Mouse (Mus musculus) liver, postnatal 0 days (tissue): ENCODE results near the gene Senp6.

Source experiments
- CTCF ChIP-seq: sonication (generic); IDR thresholded peaks from 2 replicates; pipeline ENCODE4 v1.5.1; 2016; ENCODE audit warnings: antibody characterized with exemption, low read depth
- EP300 ChIP-seq: IDR thresholded peaks from 2 replicates; pipeline ENCODE4 v1.6.1; 2016; ENCODE audit warnings: antibody characterized with exemption, low read depth, mild to moderate bottlenecking

DNA sequence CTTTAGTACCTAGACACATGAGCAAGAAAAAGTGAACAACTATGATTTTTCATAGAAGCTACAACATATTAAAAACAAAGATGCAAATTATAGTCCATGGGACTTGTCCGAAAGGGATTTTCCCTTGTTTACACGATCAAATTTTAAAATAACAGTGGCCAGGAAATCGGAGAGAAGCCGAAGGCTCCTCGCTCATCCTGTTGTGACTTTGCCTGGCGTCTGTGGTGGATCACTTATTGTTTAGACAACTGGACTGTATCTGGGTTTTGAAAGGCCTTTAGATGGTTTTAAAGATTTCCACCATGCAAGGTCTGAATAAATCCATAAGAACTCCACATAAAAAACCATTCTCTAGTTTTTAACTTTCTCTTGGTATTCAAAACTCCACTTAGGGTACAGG, 99.7 kb downstream of the Senp6 start:
- TF ChIP-seq CTCF (no peak), EP300 (no peak)
